Mouse (Mus musculus) bone marrow macrophage, adult 2 months (primary cell): ENCODE measurements at regions not wholly inside any gene's neighbourhood (a gene's known extent, or its start where the extent isn't known, plus 50 kb on each side); places are given as distances from the start of the nearest gene placed in this dataset.

Experiments
- CTCF ChIP-seq: IDR thresholded peaks from 2 replicates; pipeline ENCODE4 v1.5.1; 2012; ENCODE audit warnings: low read depth, mild to moderate bottlenecking, low read length, moderate library complexity
- POLR2A ChIP-seq: IDR thresholded peaks from 2 replicates; pipeline ENCODE4 v1.6.1; 2012; ENCODE audit warnings: mild to moderate bottlenecking, low read depth, low read length, borderline replicate concordance

GRCm38 (mm10) chr15:64533169-64533795 is 284.2 kb upstream of the Gm21798 start:
- TF ChIP-seq CTCF (no peak), POLR2A (no peak)
